Mouse (Mus musculus) liver, postnatal 0 days (tissue): ENCODE results near the gene Glud1.

Experiments
- CTCF ChIP-seq: sonication (generic); IDR thresholded peaks from 2 replicates; pipeline ENCODE4 v1.5.1; 2016; ENCODE audit warnings: antibody characterized with exemption, low read depth
- EP300 ChIP-seq: IDR thresholded peaks from 2 replicates; pipeline ENCODE4 v1.6.1; 2016; ENCODE audit warnings: antibody characterized with exemption, low read depth, mild to moderate bottlenecking

GRCm38 (mm10) chr14:34273280-34273679 lies 37.2 kb upstream of the Glud1 start:
- TF ChIP-seq CTCF: peak; percentile 68
- TF ChIP-seq EP300: no peak
